Mouse (Mus musculus) kidney, adult 2 months (tissue): Measurements from ENCODE around the gene Rad54l. TPM values are rescaled to one million over a fixed set of nuclear protein-coding genes. Genes with fewer than 3 reads are reported as not detected.
A peak's percentile ranks its signal among the peaks of the same experiment; 100 is the strongest.

ENCODE experiments used
- DNase-seq: peaks from one replicate; pipeline ENCODE4 v3.0.0; 2021
- H3K27ac ChIP-seq: fragments of 200-500 bp; 2 replicates; pipeline ENCODE4 v1.5.1; 2012; ENCODE audit warnings: low read depth, low read length, control low read depth, inconsistent platforms; ENCODE audit not compliant: insufficient read depth
- H3K27me3 ChIP-seq: fragments of 200-500 bp; replicated peaks from 2 replicates; pipeline ENCODE4 v1.6.1; 2012; ENCODE audit warnings: mild to moderate bottlenecking, moderate library complexity, low read length, inconsistent platforms; ENCODE audit not compliant: control insufficient read depth, insufficient read depth
- H3K36me3 ChIP-seq: fragments of 200-500 bp; 2 replicates; pipeline ENCODE4 v1.6.1; 2012; ENCODE audit warnings: mild to moderate bottlenecking, moderate library complexity, low read length, inconsistent platforms; ENCODE audit not compliant: control insufficient read depth, insufficient read depth
- H3K4me1 ChIP-seq: fragments of 200-500 bp; 2 replicates; pipeline ENCODE4 v1.6.1; 2011; ENCODE audit warnings: low read length; ENCODE audit not compliant: control insufficient read depth, insufficient read depth
- H3K4me3 ChIP-seq: fragments of 200-500 bp; 2 replicates; pipeline ENCODE4 v1.5.1; 2011; ENCODE audit warnings: mild to moderate bottlenecking, low read depth, low read length, control low read depth; ENCODE audit not compliant: insufficient read depth
- CTCF ChIP-seq: fragments of 200-500 bp; conservative IDR thresholded peaks from 2 replicates; pipeline ENCODE4 v1.5.1; 2011; ENCODE audit warnings: low read depth, mild to moderate bottlenecking, control low read depth, low read length, moderate library complexity, mixed read lengths; ENCODE audit not compliant: insufficient read depth, insufficient read length
- POLR2A ChIP-seq: fragments of 200-500 bp; IDR thresholded peaks from one replicate; pipeline ENCODE4 v1.6.1; 2011; ENCODE audit warnings: low read depth, low read length, control low read depth
- WGBS: fragments of 180-500 bp; shearing (Covaris S2); methylation state at CpG from one replicate; pipeline ENCODE4 v1.1.7; 2018; 5-methylcytosine and 5-hydroxymethylcytosine counted together
- polyA plus RNA-seq: library from polyadenylated mRNA; depleted of rRNA; stranded (reverse); fragments of >200 nt; gene quantifications from 2 replicates; pipeline ENCODE4 v1.2.3, GENCODE M21; 2012

The Rad54l gene
- polyA plus RNA-seq, 1 experiment, result 0.31 TPM

- H3K27me3 ChIP-seq, result no peaks in the 10 kb centered on the region
- no peak for TF ChIP-seq POLR2A
- no peak for TF ChIP-seq CTCF
- H3K36me3 ChIP-seq, result no peaks in the 10 kb centered on the region; the same call in 1 of the 2 replicates
- H3K4me3 ChIP-seq, result no peak overlapping the region
- WGBS, result 78% methylated on average over 2 of the region's 2 CpGs
- peaks cover 11% of the 10 kb centered on the region for H3K4me1 ChIP-seq
- peak overlapping the region; percentile 58 for H3K27ac ChIP-seq
- DNase-seq, result peak; percentile 28
Measured at GRCm38 (mm10) chr4:116164759-116165554, 41.5 kb upstream of the Rad54l start.

GRCm38 (mm10) chr4:116162142-116162541, 38.7 kb upstream of the Rad54l start:
- no peaks in the 10 kb centered on the region for H3K27me3 ChIP-seq
- peaks cover 1% of the 10 kb centered on the region; the same call in 1 of the 2 replicates for H3K36me3 ChIP-seq
- 28% methylated on average over 4 of the region's 4 CpGs for WGBS
- peak; percentile 72 for DNase-seq
- H3K4me3 ChIP-seq, result no peak overlapping the region
- H3K27ac ChIP-seq, result peak overlapping the region; percentile 79
- TF ChIP-seq CTCF (no peak), POLR2A (no peak)
- H3K4me1 ChIP-seq, result peaks cover 14% of the 10 kb centered on the region

GRCm38 (mm10) chr4:116160769-116161168, 37.3 kb upstream of the Rad54l start:
- Histone ChIP-seq H3K36me3 (peaks cover 1% of the 10 kb centered on the region; the same call in 1 of the 2 replicates), H3K4me1 (peaks cover 14% of the 10 kb centered on the region), H3K27me3 (no peaks in the 10 kb centered on the region), H3K27ac (no peak overlapping the region), H3K4me3 (no peak overlapping the region)
- no peak for TF ChIP-seq POLR2A
- TF ChIP-seq CTCF, result no peak
- WGBS, result 56% methylated on average over 3 of the region's 3 CpGs
- no peak for DNase-seq

- WGBS, result 61% methylated on average over 3 of the region's 3 CpGs
- Histone ChIP-seq H3K27ac (peak overlapping the region; percentile 3; the same call in 1 of the 2 replicates), H3K4me1 (peaks cover 14% of the 10 kb centered on the region), H3K27me3 (no peaks in the 10 kb centered on the region), H3K4me3 (no peak overlapping the region), H3K36me3 (peaks cover 1% of the 10 kb centered on the region; the same call in 1 of the 2 replicates)
- DNase-seq, result peak; percentile 38
- TF ChIP-seq CTCF, result no peak
- TF ChIP-seq POLR2A, result no peak
Measured at GRCm38 (mm10) chr4:116159912-116160311, 36.4 kb upstream of the Rad54l start.

- H3K4me3 ChIP-seq, result no peak overlapping the region
- WGBS, result 51% methylated on average over 2 of the region's 2 CpGs
- DNase-seq, result peak; percentile 72
- H3K36me3 ChIP-seq, result peaks cover 1% of the 10 kb centered on the region; the same call in 1 of the 2 replicates
- peaks cover 9% of the 10 kb centered on the region for H3K4me1 ChIP-seq
- no peaks in the 10 kb centered on the region for H3K27me3 ChIP-seq
- no peak for TF ChIP-seq CTCF
- TF ChIP-seq POLR2A, result no peak
- peak overlapping the region; percentile 87 for H3K27ac ChIP-seq
Measured at GRCm38 (mm10) chr4:116157882-116158281, 34.4 kb upstream of the Rad54l start.

- Histone ChIP-seq H3K36me3 (no peaks in the 10 kb centered on the region; the same call in 1 of the 2 replicates), H3K4me1 (peaks cover 8% of the 10 kb centered on the region; the same call in 1 of the 2 replicates), H3K27me3 (no peaks in the 10 kb centered on the region), H3K27ac (no peak overlapping the region), H3K4me3 (no peak overlapping the region)
- 95% methylated on average over 15 of the region's 15 CpGs for WGBS
- no peak for DNase-seq
- TF ChIP-seq CTCF (no peak), POLR2A (no peak)
Measured at GRCm38 (mm10) chr4:116152702-116153101, 29.2 kb upstream of the Rad54l start.

GRCm38 (mm10) chr4:116151238-116151637, 27.7 kb upstream of the Rad54l start, which contains the start of gene Lurap1:
TSS of gene Lurap1 (minus strand) at chr4:116151338.
- TF ChIP-seq POLR2A, result no peak
- 57% methylated on average over 6 of the region's 6 CpGs for WGBS
- Histone ChIP-seq H3K27me3 (no peaks in the 10 kb centered on the region), H3K4me3 (peak within 1 kb of the TSS; percentile 79), H3K4me1 (peaks cover 6% of the 10 kb centered on the region; the same call in 1 of the 2 replicates), H3K36me3 (no peaks in the 10 kb centered on the region; the same call in 1 of the 2 replicates), H3K27ac (peak within 1 kb of the TSS; percentile 95)
- DNase-seq, result no peak
